Mouse (Mus musculus) megakaryocyte, embryonic 14.5 days (primary cell): ENCODE measurements around the gene Rhbdd3.

ENCODE experiments used
- FLI1 ChIP-seq: IDR thresholded peaks from 2 replicates; pipeline ENCODE4 v1.6.1; 2012; ENCODE audit warnings: low read length, inconsistent platforms, mixed read lengths
- GATA1 ChIP-seq: IDR thresholded peaks from 3 replicates; pipeline ENCODE4 v1.6.1; 2012; ENCODE audit warnings: mixed read lengths, low read length, inconsistent platforms, borderline replicate concordance

DNA sequence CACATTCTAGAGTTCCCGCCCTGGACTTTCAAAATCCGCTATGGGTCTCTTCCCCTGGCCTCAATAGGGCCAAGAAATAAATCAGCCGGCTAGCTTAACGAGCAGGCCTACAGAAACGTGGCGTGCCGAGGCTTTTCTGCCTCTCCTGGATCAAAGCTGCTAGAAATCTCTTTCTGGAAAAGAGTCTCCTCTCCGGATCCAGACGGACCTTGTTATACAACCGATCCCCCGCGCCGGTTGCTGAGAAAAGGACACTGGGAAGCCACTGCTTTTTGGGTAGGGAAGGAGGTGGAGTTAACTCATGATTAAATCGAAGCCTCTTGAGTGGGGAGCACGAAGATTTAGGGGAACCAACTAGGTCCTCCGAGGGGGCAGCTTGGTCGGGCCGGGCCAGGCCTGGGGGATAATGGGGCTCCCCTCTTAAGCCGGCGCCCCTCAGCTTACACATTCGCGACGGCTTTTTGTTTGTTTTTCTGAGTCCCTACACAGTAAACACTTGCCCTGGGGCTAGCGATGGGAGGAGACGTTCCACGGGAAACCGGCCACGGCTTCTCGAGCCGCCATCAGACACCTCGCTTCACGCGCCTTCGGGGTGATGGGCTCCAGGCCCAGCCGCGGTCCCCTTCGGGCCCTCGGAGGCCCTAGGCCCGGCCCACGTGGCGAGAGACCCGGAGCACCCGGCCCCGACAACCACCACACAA, 541 bp upstream of the Rhbdd3 start:
- TF ChIP-seq GATA1, result no peak
- TF ChIP-seq FLI1, result no peak
